Mouse (Mus musculus) layer of hippocampus, adult 18-20 months (tissue): ENCODE measurements around the gene Olfr477. TPM values are rescaled to one million over a fixed set of nuclear protein-coding genes. Genes with fewer than 3 reads are reported as not detected.
"Not testable (repeated sequence)": the region's sequence is repeated elsewhere in the genome, so short reads cannot be mapped to it uniquely, and the experiment has no call there.

Experiments used
- DNase-seq, 2 experiments: peaks; one replicate each; pipeline ENCODE4 v3.0.0; 2022; ENCODE audit warnings: low spot score in 2 of 2
- long read RNA-seq: library from polyadenylated mRNA; stranded (forward); transcript quantifications from one replicate; pipeline ENCODE4 v2.0.0, GENCODE M21; 2021
- total RNA-seq, 2 experiments: library from RNA; stranded (reverse); gene quantifications; 2 replicates each; pipeline ENCODE4 v1.2.3; 2021

Olfr477 gene
- total RNA-seq = not detected
- long read RNA-seq = 0 reads

GRCm38 (mm10) chr7:107986393-107986792 lies at the start of gene Olfr477:
Gene Olfr477 (plus strand): TSS chr7:107986693.
- no peak for DNase-seq

- DNase-seq = not testable (repeated sequence)
These were observed 34.0 kb upstream of the Olfr477 start for GRCm38 (mm10) chr7:107952539-107952938.

- DNase-seq = no peak
These were observed 32.1 kb upstream of the Olfr477 start, which contains the start of gene Olfr474 for GRCm38 (mm10) chr7:107954343-107954742. Gene Olfr474 (plus strand): TSS chr7:107954643.

GRCm38 (mm10) chr7:107964503-107964902 lies 22.0 kb upstream of the Olfr477 start, which contains the start of gene Olfr476:
Gene Olfr476 (plus strand): TSS chr7:107964803.
- no peak for DNase-seq

- not testable (repeated sequence) for DNase-seq
These were observed 27.8 kb downstream of the Olfr477 start for GRCm38 (mm10) chr7:108014256-108014655.

GRCm38 (mm10) chr7:108033889-108034288 lies 47.4 kb downstream of the Olfr477 start, which contains the start of gene Olfr478:
Gene Olfr478 (minus strand): TSS chr7:108033989.
- no peak for DNase-seq

Other genes with a start within 250 kb of the Olfr477 start
- under 1 TPM; 0.36 to 0.37 TPM for gene Cyb5r2, start 228.7 kb upstream of the Olfr477 start, total RNA-seq
- gene Ovch2, start 185.5 kb upstream of the Olfr477 start, total RNA-seq = not detected
- gene Olfr467, start 174.4 kb upstream of the Olfr477 start, total RNA-seq = not detected
- not detected for gene Olfr469, start 161.2 kb upstream of the Olfr477 start, total RNA-seq
- not detected for gene Olfr470, start 139.2 kb upstream of the Olfr477 start, total RNA-seq
- not detected for gene Olfr472, start 88.8 kb upstream of the Olfr477 start, total RNA-seq
- gene Olfr473, start 56.2 kb upstream of the Olfr477 start, total RNA-seq = not detected
- gene Olfr474, start 32.0 kb upstream of the Olfr477 start, total RNA-seq = not detected
- not detected for gene Olfr476, start 21.9 kb upstream of the Olfr477 start, total RNA-seq
- not detected for gene Olfr478, start 47.3 kb downstream of the Olfr477 start, total RNA-seq
- gene Olfr479, start 64.0 kb downstream of the Olfr477 start, total RNA-seq = not detected
- not detected for gene Olfr480, start 80.7 kb downstream of the Olfr477 start, total RNA-seq
- gene Olfr481, start 93.2 kb downstream of the Olfr477 start, total RNA-seq = not detected
- 1 to 10 TPM; 2.1 TPM for gene Olfr482, start 110.9 kb downstream of the Olfr477 start, total RNA-seq
- not detected for gene Olfr483, start 114.2 kb downstream of the Olfr477 start, total RNA-seq
- not detected for gene Olfr484, start 140.8 kb downstream of the Olfr477 start, total RNA-seq
- gene Olfr485, start 173.2 kb downstream of the Olfr477 start, total RNA-seq = not detected
- gene Olfr486, start 186.0 kb downstream of the Olfr477 start, total RNA-seq = not detected
- gene Olfr487, start 227.9 kb downstream of the Olfr477 start, total RNA-seq = not detected